Mouse (Mus musculus): ENCODE data around the gene Erc2.

Gene Erc2

DNA sequence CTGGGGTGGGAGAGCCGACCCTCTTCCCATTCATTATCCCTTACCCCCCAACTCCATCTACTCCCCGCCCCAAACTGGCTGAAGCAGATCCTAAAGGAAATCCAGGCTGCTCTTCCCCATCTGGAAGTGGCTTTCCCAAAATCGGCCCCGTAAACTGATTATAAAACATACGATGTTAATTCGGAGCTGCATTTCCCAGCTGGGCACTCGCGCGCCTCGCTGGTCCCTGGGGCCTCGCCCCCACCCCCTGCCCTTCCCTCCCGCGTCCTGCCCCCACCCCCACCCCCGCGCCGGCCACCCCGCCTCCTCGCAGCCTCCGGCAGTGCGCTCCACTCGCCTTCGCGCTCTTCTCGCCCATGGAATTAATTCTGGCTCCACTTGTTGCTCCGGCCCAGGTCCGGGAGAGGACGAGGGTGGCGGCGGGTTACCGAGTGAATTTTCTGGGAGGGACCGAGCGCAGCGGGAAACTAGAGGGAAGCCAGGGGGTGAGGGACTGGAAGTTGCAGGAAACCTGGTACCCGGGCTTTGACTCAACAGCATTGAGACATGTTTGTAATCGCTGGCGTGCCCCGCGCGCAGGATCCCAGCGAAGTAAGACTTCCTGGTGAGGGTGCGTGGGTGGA lies 888.9 kb downstream of the Erc2 start:
- no peaks in the 10 kb centered on the region for H3K36me3 ChIP-seq (ENCODE audit: insufficient read depth, low read length)
- H3K27me3 ChIP-seq (ENCODE audit: insufficient read depth, low read length) = peaks cover 91% of the 10 kb centered on the region
- H3K9me3 ChIP-seq (ENCODE audit: low read length) = no peaks in the 10 kb centered on the region
- H3K4me1 ChIP-seq (replicated peaks; ENCODE audit: low read depth, low read length) = peaks cover 83% of the 10 kb centered on the region
- no peak for TF ChIP-seq CTCF (conservative IDR thresholded peaks at IDR 0.05; ENCODE audit: low read length)
- no peak for TF ChIP-seq NANOG (IDR thresholded peaks at IDR 0.05; ENCODE audit: borderline replicate concordance, low read length)
- TF ChIP-seq POU5F1 (IDR thresholded peaks at IDR 0.05; ENCODE audit: borderline replicate concordance, low read length) = no peak
- H3K4me3 ChIP-seq (replicated peaks; ENCODE audit: low read length) = peak overlapping the region; percentile 75

DNA sequence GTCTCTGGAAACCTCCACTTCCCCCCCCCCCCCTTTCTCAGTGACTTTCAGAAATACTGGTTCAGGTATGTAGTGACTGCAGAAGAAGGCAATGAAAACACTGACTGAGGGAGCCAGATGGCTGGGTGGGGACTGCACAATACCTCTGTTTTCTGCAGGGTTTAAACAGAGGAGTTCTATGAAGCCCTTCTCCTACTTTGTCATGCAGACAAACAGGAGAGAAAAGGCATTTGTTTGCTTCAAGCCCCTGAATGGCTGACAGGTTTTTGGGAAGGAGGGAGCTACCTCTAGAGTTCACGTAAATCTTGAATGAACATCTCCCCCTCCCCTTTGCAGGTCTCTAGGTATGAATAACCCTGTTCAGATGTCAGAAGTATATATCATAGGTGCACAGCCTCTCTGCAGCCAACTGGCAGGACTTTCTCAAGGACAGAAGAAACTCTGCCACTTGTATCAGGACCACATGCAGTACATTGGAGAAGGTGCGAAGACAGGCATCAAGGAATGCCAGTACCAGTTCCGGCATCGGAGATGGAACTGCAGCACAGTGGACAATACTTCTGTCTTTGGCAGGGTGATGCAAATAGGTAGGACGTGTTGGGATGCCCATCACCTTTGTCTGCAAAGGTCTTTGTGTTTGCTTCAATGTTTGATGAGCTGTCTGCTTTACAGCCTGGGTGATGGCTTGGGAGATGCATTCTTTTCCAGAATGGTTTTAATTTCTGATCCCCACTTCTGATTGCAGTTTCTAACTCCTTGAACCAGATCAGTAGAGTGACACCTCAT lies 890.8 kb downstream of the Erc2 start:
- H3K36me3 ChIP-seq (ENCODE audit: insufficient read depth, low read length) = no peaks in the 10 kb centered on the region
- H3K9me3 ChIP-seq (ENCODE audit: low read length) = no peaks in the 10 kb centered on the region
- TF ChIP-seq POU5F1 (IDR thresholded peaks at IDR 0.05; ENCODE audit: borderline replicate concordance, low read length) (peak; percentile 80; the same call in 1 of the 2 replicates), CTCF (conservative IDR thresholded peaks at IDR 0.05; ENCODE audit: low read length) (no peak)
- H3K4me1 ChIP-seq (replicated peaks; ENCODE audit: low read depth, low read length) = peaks cover 70% of the 10 kb centered on the region
- H3K27me3 ChIP-seq (ENCODE audit: insufficient read depth, low read length) = peaks cover 91% of the 10 kb centered on the region
- no peak overlapping the region for H3K4me3 ChIP-seq (replicated peaks; ENCODE audit: low read length)

DNA sequence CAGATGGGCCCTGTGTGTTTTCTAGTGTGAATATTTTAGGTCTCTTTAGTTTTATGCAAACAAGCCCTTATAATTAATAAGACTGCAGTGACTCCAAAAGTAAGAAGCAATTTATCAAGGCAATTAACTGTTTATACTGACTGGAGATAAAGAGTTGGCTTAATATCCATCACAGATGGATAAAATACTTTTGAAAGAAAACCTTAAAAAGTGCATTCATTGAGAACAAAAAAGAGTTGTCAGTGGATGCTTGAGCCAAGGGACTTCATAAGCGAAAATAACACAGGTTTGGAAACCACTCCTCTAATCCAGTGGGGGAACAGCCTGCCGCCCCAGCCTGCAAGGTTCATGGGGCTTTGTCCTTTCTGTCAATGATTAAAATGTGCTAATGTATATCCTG lies 891.9 kb downstream of the Erc2 start:
- TF ChIP-seq NANOG (IDR thresholded peaks at IDR 0.05; ENCODE audit: borderline replicate concordance, low read length) = no peak
- no peak for TF ChIP-seq CTCF (conservative IDR thresholded peaks at IDR 0.05; ENCODE audit: low read length)
- TF ChIP-seq POU5F1 (IDR thresholded peaks at IDR 0.05; ENCODE audit: borderline replicate concordance, low read length) = no peak
- Histone ChIP-seq H3K36me3 (ENCODE audit: insufficient read depth, low read length) (no peaks in the 10 kb centered on the region), H3K27me3 (ENCODE audit: insufficient read depth, low read length) (peaks cover 88% of the 10 kb centered on the region), H3K4me3 (replicated peaks; ENCODE audit: low read length) (no peak overlapping the region), H3K9me3 (ENCODE audit: low read length) (no peaks in the 10 kb centered on the region), H3K4me1 (replicated peaks; ENCODE audit: low read depth, low read length) (peaks cover 64% of the 10 kb centered on the region)

DNA sequence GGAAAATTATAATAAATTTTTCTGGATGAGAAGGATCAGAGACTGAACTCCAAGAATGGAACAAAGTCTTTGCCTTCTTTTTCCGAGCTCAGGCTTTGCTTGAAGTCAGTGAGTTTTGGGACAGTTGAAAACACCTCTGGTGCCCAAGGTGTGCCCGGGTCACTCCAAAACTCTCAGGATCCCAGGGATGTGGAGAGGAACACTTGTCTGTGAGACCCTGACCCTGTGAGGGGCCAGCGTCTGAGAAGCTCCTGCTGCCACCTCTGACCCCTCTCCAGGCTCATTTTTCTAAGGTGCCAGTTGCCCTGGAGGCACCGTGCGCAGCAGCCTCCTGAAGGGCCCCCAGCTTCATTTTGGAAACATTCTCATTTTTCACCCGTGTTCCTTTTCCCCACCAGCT lies 893.1 kb downstream of the Erc2 start:
- TF ChIP-seq POU5F1 (IDR thresholded peaks at IDR 0.05; ENCODE audit: borderline replicate concordance, low read length) (no peak), NANOG (IDR thresholded peaks at IDR 0.05; ENCODE audit: borderline replicate concordance, low read length) (no peak), CTCF (conservative IDR thresholded peaks at IDR 0.05; ENCODE audit: low read length) (no peak)
- Histone ChIP-seq H3K4me3 (replicated peaks; ENCODE audit: low read length) (no peak overlapping the region), H3K36me3 (ENCODE audit: insufficient read depth, low read length) (no peaks in the 10 kb centered on the region), H3K9me3 (ENCODE audit: low read length) (no peaks in the 10 kb centered on the region), H3K4me1 (replicated peaks; ENCODE audit: low read depth, low read length) (peaks cover 55% of the 10 kb centered on the region), H3K27me3 (ENCODE audit: insufficient read depth, low read length) (peaks cover 88% of the 10 kb centered on the region)

DNA sequence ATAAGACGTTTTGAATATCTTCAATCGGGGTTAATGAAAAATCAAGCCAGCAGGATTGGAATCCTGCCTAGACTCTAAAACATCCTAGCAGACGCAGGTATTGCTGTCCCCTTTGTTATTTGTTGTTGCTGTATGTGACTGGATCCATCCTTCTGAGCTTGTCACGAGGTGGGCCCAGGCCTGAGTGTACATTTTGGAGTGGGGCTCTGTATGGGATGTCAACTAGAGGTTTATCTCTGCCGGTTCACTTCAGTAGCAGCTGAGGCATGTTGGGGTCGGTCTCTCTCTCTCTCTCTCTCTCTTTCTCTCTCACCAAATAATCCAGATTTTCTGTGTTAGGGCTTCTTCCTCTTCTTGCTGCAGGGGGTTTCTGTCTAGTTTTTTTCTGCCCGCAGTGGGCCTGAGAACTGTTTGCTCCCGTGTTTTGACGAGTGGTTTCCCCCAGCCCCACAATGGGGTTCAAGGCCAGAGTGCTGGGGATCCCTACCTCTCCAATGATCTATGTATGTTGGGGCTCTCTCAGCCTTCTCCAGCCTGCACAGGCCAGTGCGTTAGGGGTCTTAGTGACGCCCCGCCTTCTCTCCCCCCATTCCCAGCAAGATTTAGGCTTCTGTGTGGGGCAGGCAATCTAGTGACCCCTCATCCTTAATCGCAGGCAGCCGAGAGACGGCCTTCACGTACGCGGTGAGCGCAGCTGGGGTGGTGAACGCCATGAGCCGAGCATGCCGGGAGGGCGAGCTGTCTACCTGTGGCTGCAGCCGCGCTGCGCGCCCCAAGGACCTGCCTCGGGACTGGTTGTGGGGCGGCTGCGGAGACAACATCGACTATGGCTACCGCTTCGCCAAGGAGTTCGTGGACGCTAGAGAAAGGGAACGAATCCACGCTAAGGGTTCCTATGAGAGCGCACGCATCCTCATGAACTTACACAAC lies 895.7 kb downstream of the Erc2 start:
- TF ChIP-seq NANOG (IDR thresholded peaks at IDR 0.05; ENCODE audit: borderline replicate concordance, low read length) = no peak
- TF ChIP-seq POU5F1 (IDR thresholded peaks at IDR 0.05; ENCODE audit: borderline replicate concordance, low read length) = no peak
- TF ChIP-seq CTCF (conservative IDR thresholded peaks at IDR 0.05; ENCODE audit: low read length) = no peak
- peak overlapping the region; percentile 71 for H3K4me3 ChIP-seq (replicated peaks; ENCODE audit: low read length)
- no peaks in the 10 kb centered on the region for H3K9me3 ChIP-seq (ENCODE audit: low read length)
- peaks cover 41% of the 10 kb centered on the region for H3K4me1 ChIP-seq (replicated peaks; ENCODE audit: low read depth, low read length)
- peaks cover 85% of the 10 kb centered on the region for H3K27me3 ChIP-seq (ENCODE audit: insufficient read depth, low read length)
- no peaks in the 10 kb centered on the region for H3K36me3 ChIP-seq (ENCODE audit: insufficient read depth, low read length)

DNA sequence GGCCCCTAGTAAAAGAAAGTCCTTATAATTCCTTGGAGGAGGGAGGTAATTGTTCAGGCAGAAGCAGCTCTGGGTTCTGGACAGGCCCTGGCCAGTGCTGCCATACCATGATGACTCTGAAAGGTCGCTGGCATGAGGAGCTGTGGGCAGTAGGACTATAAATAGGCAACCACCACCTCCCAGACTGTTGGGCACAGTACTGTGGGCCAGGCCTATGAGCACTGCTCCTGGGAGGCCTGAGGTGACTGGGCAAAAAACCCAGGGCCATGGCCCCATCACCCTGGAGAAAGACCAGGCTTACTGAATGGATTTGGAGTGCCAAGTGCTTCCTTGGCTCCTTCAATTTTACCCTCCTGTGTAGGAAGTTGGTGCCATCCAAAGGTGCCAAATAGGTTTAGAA lies 898.9 kb downstream of the Erc2 start:
- no peak for TF ChIP-seq POU5F1 (IDR thresholded peaks at IDR 0.05; ENCODE audit: borderline replicate concordance, low read length)
- TF ChIP-seq CTCF (conservative IDR thresholded peaks at IDR 0.05; ENCODE audit: low read length) = no peak
- no peak for TF ChIP-seq NANOG (IDR thresholded peaks at IDR 0.05; ENCODE audit: borderline replicate concordance, low read length)

DNA sequence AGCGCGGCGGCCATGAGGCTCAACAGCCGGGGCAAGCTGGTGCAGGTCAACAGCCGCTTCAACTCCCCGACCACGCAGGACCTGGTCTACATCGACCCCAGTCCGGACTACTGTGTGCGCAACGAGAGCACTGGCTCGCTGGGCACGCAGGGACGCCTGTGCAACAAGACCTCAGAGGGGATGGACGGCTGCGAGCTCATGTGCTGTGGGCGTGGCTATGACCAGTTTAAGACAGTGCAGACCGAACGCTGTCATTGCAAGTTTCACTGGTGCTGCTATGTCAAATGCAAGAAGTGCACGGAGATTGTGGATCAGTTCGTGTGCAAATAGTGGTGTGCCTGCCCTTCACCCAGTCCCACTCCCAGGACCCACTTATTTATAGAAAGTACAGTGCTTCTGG lies 900.4 kb downstream of the Erc2 start:
- Histone ChIP-seq H3K27me3 (ENCODE audit: insufficient read depth, low read length) (peaks cover 50% of the 10 kb centered on the region), H3K4me1 (replicated peaks; ENCODE audit: low read depth, low read length) (peaks cover 34% of the 10 kb centered on the region), H3K4me3 (replicated peaks; ENCODE audit: low read length) (peak overlapping the region; percentile 67), H3K9me3 (ENCODE audit: low read length) (no peaks in the 10 kb centered on the region), H3K36me3 (ENCODE audit: insufficient read depth, low read length) (no peaks in the 10 kb centered on the region)
- TF ChIP-seq NANOG (IDR thresholded peaks at IDR 0.05; ENCODE audit: borderline replicate concordance, low read length) = no peak
- TF ChIP-seq CTCF (conservative IDR thresholded peaks at IDR 0.05; ENCODE audit: low read length) = no peak
- TF ChIP-seq POU5F1 (IDR thresholded peaks at IDR 0.05; ENCODE audit: borderline replicate concordance, low read length) = no peak

More for the DNA sequence above, 898.9 kb downstream of the Erc2 start:
- H3K4me3 ChIP-seq (replicated peaks; ENCODE audit: low read length) = no peak overlapping the region
- H3K27me3 ChIP-seq (ENCODE audit: insufficient read depth, low read length) = peaks cover 65% of the 10 kb centered on the region
- no peaks in the 10 kb centered on the region for H3K36me3 ChIP-seq (ENCODE audit: insufficient read depth, low read length)
- H3K9me3 ChIP-seq (ENCODE audit: low read length) = no peaks in the 10 kb centered on the region
- peaks cover 24% of the 10 kb centered on the region for H3K4me1 ChIP-seq (replicated peaks; ENCODE audit: low read depth, low read length)

DNA sequence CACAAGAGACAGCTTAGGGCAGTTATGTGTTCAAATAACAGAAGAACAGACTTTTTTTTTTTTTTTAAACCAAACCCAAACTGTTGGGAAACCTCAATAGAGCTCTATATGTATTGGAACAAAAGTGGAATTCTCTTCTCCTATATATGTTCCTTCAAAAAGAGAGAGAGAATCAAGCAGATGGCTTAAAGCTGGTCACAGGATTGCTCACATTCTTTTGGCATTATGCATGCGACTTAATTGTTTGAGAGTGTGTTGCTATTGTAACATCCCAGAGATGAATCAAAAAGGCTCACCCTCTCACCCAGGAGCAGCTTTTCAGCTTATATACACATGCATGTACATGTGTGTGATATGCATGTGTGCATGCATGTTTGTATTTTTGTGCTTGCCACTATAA lies 903.3 kb downstream of the Erc2 start:
- Histone ChIP-seq H3K4me1 (replicated peaks; ENCODE audit: low read depth, low read length) (peaks cover 53% of the 10 kb centered on the region), H3K36me3 (ENCODE audit: insufficient read depth, low read length) (no peaks in the 10 kb centered on the region), H3K9me3 (ENCODE audit: low read length) (no peaks in the 10 kb centered on the region), H3K27me3 (ENCODE audit: insufficient read depth, low read length) (peaks cover 30% of the 10 kb centered on the region), H3K4me3 (replicated peaks; ENCODE audit: low read length) (no peak overlapping the region)
- TF ChIP-seq NANOG (IDR thresholded peaks at IDR 0.05; ENCODE audit: borderline replicate concordance, low read length) (no peak), POU5F1 (IDR thresholded peaks at IDR 0.05; ENCODE audit: borderline replicate concordance, low read length) (no peak), CTCF (conservative IDR thresholded peaks at IDR 0.05; ENCODE audit: low read length) (no peak)

Measured in E14TG2a.4 (cell line).